Mouse (Mus musculus) embryonic facial prominence, embryonic 15.5 days (tissue): ENCODE data around the gene Rhoq. TPM values are rescaled to one million over a fixed set of nuclear protein-coding genes. Genes with fewer than 3 reads are reported as not detected.

Experiments
- ATAC-seq: fragments of 200-750 bp; cut with Nextera tagmentation; 2 replicates; pipeline ENCODE4 v1.8.0; 2017; ENCODE audit warnings: low read depth, moderate TSS enrichment; ENCODE audit not compliant: insufficient number of reproducible peaks, low FRiP score, low TSS enrichment
- H3K27ac ChIP-seq: fragments of 300-500 bp; sonication (generic); replicated peaks from 2 replicates; pipeline ENCODE4 v1.5.1; 2015; ENCODE audit warnings: mild to moderate bottlenecking, inconsistent platforms
- H3K27me3 ChIP-seq: fragments of 300-500 bp; sonication (generic); 2 replicates; pipeline ENCODE4 v1.6.1; 2015; ENCODE audit warnings: inconsistent platforms
- H3K36me3 ChIP-seq: fragments of 300-500 bp; sonication (generic); 2 replicates; pipeline ENCODE4 v1.6.1; 2015; ENCODE audit warnings: mild to moderate bottlenecking, inconsistent platforms
- H3K4me1 ChIP-seq: fragments of 300-500 bp; sonication (generic); 2 replicates; pipeline ENCODE4 v1.6.1; 2015; ENCODE audit warnings: inconsistent platforms
- H3K4me2 ChIP-seq: fragments of 300-500 bp; sonication (generic); replicated peaks from 2 replicates; pipeline ENCODE4 v1.6.1; 2015; ENCODE audit warnings: mild to moderate bottlenecking, inconsistent platforms
- H3K4me3 ChIP-seq: fragments of 300-500 bp; sonication (generic); replicated peaks from 2 replicates; pipeline ENCODE4 v1.5.1; 2015; ENCODE audit warnings: mild to moderate bottlenecking, inconsistent platforms
- H3K9ac ChIP-seq: fragments of 300-500 bp; sonication (generic); 2 replicates; pipeline ENCODE4 v1.6.1; 2015; ENCODE audit warnings: inconsistent platforms
- H3K9me3 ChIP-seq: fragments of 300-500 bp; sonication (generic); replicated peaks from 2 replicates; pipeline ENCODE4 v1.6.1; 2016; ENCODE audit warnings: inconsistent platforms
- WGBS: fragments of 180-500 bp; shearing (Covaris S2); methylation state at CpG from one replicate; pipeline ENCODE4 v1.1.7; 2015; 5-methylcytosine and 5-hydroxymethylcytosine counted together
- polyA plus RNA-seq: library from polyadenylated mRNA; unstranded; fragments of >200 nt; fragmentation: Nextera tagmentation; extraction: Ambion mirVana; gene quantifications from 2 replicates; pipeline ENCODE4 v1.2.1, GENCODE M21; 2015

The Rhoq gene
- polyA plus RNA-seq, 1 experiment from 2014 or later: 24.2 TPM

DNA sequence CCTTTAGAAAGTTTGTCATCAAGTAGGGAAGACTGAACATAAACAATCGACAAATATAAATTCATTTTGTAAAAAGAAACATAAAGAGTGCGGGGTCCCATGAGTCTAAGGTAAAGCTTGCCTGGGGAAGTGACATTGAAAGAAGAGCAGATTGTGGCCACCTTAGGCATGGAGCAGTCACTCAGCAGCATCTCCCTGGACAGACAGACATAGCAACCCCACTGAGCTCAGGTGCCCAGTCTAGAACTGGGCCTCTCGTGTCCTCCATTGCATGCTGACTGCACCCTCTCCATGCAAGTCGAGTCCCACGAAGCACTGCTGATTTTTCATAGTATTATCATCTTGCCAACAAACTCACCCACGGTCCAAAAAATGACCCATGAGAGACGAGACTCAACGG lies 81.9 kb downstream of the Rhoq start:
- WGBS: 79% methylated on average over 8 of the region's 8 CpGs
- H3K27me3 ChIP-seq: no peaks in the 10 kb centered on the region
- no peaks in the 10 kb centered on the region for H3K36me3 ChIP-seq
- H3K4me3 ChIP-seq: no peak overlapping the region
- H3K4me1 ChIP-seq: no peaks in the 10 kb centered on the region
- H3K9me3 ChIP-seq: no peaks in the 10 kb centered on the region
- ATAC-seq: no peak
- no peak overlapping the region for H3K4me2 ChIP-seq
- no peak overlapping the region for H3K9ac ChIP-seq
- H3K27ac ChIP-seq: no peak overlapping the region

Other genes starting within 250 kb of the Rhoq start
- gene Epas1, start 209.4 kb upstream of the Rhoq start, polyA plus RNA-seq: 6.0 and 9.8 TPM in 2 replicates
- not detected in 2 replicates for gene Tmem247, start 45.7 kb upstream of the Rhoq start, polyA plus RNA-seq
- not detected in 2 replicates for gene Atp6v1e2, start 15.2 kb upstream of the Rhoq start, polyA plus RNA-seq
- 25.6 and 28.4 TPM in 2 replicates for gene Pigf, start 62.3 kb downstream of the Rhoq start, polyA plus RNA-seq
- 114 and 117 TPM in 2 replicates for gene Cript, start 62.5 kb downstream of the Rhoq start, polyA plus RNA-seq
- 20.6 and 21.3 TPM in 2 replicates for gene Socs5, start 144.6 kb downstream of the Rhoq start, polyA plus RNA-seq